Mouse (Mus musculus): ENCODE data around the gene Slc46a3. TPM values are rescaled to one million over a fixed set of nuclear protein-coding genes. Genes with fewer than 3 reads are reported as not detected.
"Not testable (repeated sequence)": the region's sequence is repeated elsewhere in the genome, so short reads cannot be mapped to it uniquely, and the experiment has no call there.

The Slc46a3 gene
- polyA plus RNA-seq, 1 experiment from 2014 or later = 4.0 TPM

DNA sequence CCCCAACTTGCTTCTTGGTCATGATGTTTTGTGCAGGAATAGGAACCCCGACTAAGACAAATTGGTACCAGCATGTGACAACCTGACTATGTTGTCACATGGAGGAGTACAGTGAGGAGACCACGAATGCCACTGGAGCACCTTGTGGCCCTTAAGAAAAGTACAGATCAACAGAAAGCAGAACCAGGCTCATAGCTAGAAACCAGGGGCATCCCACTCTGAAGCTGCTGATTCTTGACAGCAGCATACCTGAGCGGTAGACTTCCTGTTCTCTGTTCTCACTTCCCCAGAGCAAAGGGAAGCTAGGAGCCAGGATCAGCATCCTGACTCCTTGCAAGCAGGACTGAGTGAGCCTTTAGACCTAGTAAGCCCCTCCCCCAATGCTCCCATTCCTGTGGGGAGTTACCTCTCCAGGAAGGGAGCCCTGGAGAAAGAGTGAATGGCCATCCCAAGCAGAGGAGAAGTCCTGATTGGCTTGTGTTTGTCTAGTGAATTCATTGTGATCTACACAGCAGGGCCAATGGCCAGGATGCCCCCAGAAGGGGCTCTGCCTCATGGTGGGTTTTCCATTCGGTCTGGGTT lies 4.4 kb upstream of the Slc46a3 start:
- Histone ChIP-seq H3K36me3 (ENCODE audit: control insufficient read depth, insufficient read depth, low read length) (no peaks in the 10 kb centered on the region), H3K27ac (ENCODE audit: low read depth, low read length) (no peak overlapping the region), H3K4me3 (ENCODE audit: low read depth, low read length) (no peak overlapping the region), H3K4me1 (ENCODE audit: control insufficient read depth, insufficient read depth, low read length) (no peaks in the 10 kb centered on the region), H3K27me3 (ENCODE audit: control insufficient read depth, insufficient read depth, low read length) (0 out of 2 replicates have a peak, but pooled peaks cover 6% of the 10 kb centered on the region), H3K4me2 (ENCODE audit: low read depth) (no peak overlapping the region), H3K9ac (ENCODE audit: low read length) (no peak overlapping the region), H3K9me3 (ENCODE audit: control insufficient read depth, low read length) (no peaks in the 10 kb centered on the region)
- WGBS = 70% methylated on average over 4 of the region's 4 CpGs
- ATAC-seq (ENCODE audit: insufficient read depth, low FRiP score, low TSS enrichment) (no peak), DNase-seq (ENCODE audit: low spot score) (no peak)

DNA sequence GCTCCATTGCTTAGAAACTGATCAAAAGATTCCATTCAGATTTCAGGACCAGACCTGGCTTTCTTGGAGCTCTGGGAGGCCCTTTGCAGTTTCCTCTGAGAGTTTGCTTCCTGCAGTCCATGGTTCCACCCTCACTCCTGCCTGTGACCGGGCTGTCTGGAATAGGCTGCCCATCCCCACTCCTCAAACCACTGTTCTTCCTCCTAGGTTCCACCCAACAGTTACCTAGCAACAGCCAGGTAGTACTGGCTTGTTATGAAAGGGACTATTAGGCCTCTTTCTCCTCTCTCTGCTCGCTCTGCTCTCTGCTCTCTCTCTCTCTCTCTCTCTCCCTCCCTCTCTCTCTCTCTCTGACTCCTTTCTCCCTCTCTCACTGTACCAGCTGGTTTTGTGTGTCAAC lies 3.6 kb upstream of the Slc46a3 start:
- no peak overlapping the region for H3K27ac ChIP-seq (ENCODE audit: low read depth, low read length)
- 72% methylated on average over 2 of the region's 2 CpGs for WGBS
- no peak overlapping the region for H3K4me2 ChIP-seq (ENCODE audit: low read depth)
- no peaks in the 10 kb centered on the region for H3K4me1 ChIP-seq (ENCODE audit: control insufficient read depth, insufficient read depth, low read length)
- 0 out of 2 replicates have a peak, but pooled peaks cover 6% of the 10 kb centered on the region for H3K27me3 ChIP-seq (ENCODE audit: control insufficient read depth, insufficient read depth, low read length)
- no peak for DNase-seq (ENCODE audit: low spot score)
- no peak for ATAC-seq (ENCODE audit: insufficient read depth, low FRiP score, low TSS enrichment)
- no peak overlapping the region for H3K9ac ChIP-seq (ENCODE audit: low read length)
- no peaks in the 10 kb centered on the region for H3K9me3 ChIP-seq (ENCODE audit: control insufficient read depth, low read length)
- H3K36me3 ChIP-seq (ENCODE audit: control insufficient read depth, insufficient read depth, low read length) = no peaks in the 10 kb centered on the region
- H3K4me3 ChIP-seq (ENCODE audit: low read depth, low read length) = no peak overlapping the region

DNA sequence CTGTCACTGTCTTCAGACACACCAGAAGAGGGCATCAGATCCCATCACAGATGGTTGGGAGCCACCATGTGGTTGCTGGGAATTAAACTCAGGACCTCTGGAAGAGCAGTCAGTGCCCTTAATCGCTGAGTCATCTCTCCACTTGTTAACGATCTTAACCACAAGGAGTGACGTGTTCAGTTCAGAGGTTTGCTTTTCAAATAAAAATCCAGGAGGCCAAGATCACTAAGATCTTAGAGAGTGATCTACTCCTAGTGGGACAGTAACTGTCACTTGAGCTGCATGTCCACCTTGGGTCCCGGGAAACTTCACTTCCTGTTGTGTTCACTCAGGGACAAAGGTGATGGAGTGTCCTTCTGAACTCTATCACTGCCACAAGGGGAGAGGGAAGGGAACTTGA lies 1.9 kb upstream of the Slc46a3 start:
- ATAC-seq (ENCODE audit: insufficient read depth, low FRiP score, low TSS enrichment); H3K4me3 ChIP-seq (ENCODE audit: low read depth, low read length); H3K36me3 ChIP-seq (ENCODE audit: control insufficient read depth, insufficient read depth, low read length); H3K27me3 ChIP-seq (ENCODE audit: control insufficient read depth, insufficient read depth, low read length); H3K9ac ChIP-seq (ENCODE audit: low read length); H3K9me3 ChIP-seq (ENCODE audit: control insufficient read depth, low read length); DNase-seq (ENCODE audit: low spot score); H3K4me2 ChIP-seq (ENCODE audit: low read depth); H3K4me1 ChIP-seq (ENCODE audit: control insufficient read depth, insufficient read depth, low read length); H3K27ac ChIP-seq (ENCODE audit: low read depth, low read length): not testable (repeated sequence)
- WGBS = 85% methylated on average over 4 of the region's 4 CpGs

DNA sequence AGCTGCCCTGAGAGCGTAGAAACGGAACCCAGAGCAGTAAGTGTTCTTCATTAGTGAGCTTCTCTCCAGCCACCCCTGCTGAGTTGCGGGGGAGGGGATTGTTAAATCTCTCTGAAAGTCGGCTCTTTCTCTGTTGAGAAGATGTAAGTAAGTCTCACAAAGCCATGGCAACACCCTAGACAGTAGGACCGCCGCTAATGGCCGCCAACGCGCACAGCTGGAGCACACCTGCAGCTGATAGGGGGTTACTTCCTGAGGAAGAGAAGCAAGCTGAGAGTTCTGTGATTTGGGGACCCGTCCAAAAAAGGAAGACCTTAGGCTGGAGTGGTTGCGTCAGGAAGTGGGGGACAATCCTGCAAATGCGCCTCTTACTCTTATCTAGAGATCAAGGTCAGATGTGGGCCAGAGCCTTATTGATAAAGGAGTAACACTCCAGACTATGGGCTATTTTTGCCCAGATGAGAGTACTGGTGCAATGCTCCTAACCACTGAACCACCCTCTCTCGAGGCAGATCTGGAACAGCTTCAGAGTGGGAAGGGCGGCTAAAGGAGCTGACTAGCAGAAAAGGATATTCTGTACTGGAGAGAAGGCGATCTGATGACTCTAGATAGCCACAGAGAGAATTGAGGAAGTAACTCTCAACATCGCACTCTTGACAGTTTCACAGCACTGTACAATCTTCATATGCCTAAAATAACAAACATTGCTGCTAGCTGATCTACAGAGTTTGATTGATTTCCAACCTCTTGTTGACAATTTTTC lies 1.0 kb upstream of the Slc46a3 start:
- H3K4me2 ChIP-seq (ENCODE audit: low read depth) = peak overlapping the region; percentile 89
- no peak for DNase-seq (ENCODE audit: low spot score)

DNA sequence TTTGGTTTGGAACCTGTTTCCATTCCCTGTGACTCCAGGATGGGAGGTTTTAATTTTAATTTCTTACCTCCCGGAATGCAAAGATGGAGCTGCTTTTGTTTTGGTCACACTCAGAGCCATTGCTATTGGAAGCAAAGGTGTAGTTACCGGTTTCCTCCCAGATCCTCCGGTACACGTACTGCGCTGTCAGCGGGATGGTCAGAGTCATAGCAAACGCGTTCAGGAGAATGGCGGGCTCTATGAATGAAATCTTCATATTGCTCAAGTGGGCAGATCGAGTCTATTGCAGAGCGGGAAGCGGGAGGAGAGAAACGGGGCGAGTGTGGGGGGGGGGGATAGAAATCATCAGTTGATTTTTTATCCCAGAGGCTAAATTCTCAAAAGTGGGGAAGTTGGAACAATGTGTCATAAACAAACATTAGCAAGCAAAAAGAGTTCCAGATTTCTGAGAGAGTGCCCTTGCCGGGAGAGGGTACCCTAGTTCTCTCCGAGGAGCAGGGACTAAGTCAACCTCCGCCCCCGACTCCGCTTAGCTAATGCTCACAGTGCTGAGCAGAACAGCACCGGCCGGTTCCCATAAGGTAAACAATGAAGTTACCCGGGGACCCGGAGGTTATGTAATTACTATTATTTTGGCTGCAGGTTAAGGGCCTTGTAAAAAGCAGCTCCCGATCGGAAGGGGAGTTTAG lies 705 bp downstream of the Slc46a3 start:
- Histone ChIP-seq H3K27me3 (ENCODE audit: control insufficient read depth, insufficient read depth, low read length) (0 out of 2 replicates have a peak, but pooled peaks cover 6% of the 10 kb centered on the region), H3K9me3 (ENCODE audit: control insufficient read depth, low read length) (no peaks in the 10 kb centered on the region), H3K9ac (ENCODE audit: low read length) (peak overlapping the region; percentile 59), H3K27ac (ENCODE audit: low read depth, low read length) (no peak overlapping the region), H3K4me3 (ENCODE audit: low read depth, low read length) (peak overlapping the region; percentile 54), H3K4me2 (ENCODE audit: low read depth) (peak overlapping the region; percentile 89), H3K36me3 (ENCODE audit: control insufficient read depth, insufficient read depth, low read length) (no peaks in the 10 kb centered on the region), H3K4me1 (ENCODE audit: control insufficient read depth, insufficient read depth, low read length) (no peaks in the 10 kb centered on the region)
- DNase-seq (ENCODE audit: low spot score) = no peak
- ATAC-seq (ENCODE audit: insufficient read depth, low FRiP score, low TSS enrichment) = peak; percentile 29; the same call in 1 of the 2 replicates
- WGBS = under 1% methylated on average over 25 of the region's 25 CpGs

More for the DNA sequence above, 1.0 kb upstream of the Slc46a3 start:
- ATAC-seq (ENCODE audit: insufficient read depth, low FRiP score, low TSS enrichment) = no peak
- H3K36me3 ChIP-seq (ENCODE audit: control insufficient read depth, insufficient read depth, low read length) = no peaks in the 10 kb centered on the region
- H3K9me3 ChIP-seq (ENCODE audit: control insufficient read depth, low read length) = no peaks in the 10 kb centered on the region
- H3K27me3 ChIP-seq (ENCODE audit: control insufficient read depth, insufficient read depth, low read length) = 0 out of 2 replicates have a peak, but pooled peaks cover 6% of the 10 kb centered on the region
- H3K27ac ChIP-seq (ENCODE audit: low read depth, low read length) = no peak overlapping the region
- H3K9ac ChIP-seq (ENCODE audit: low read length) = no peak overlapping the region
- H3K4me1 ChIP-seq (ENCODE audit: control insufficient read depth, insufficient read depth, low read length) = no peaks in the 10 kb centered on the region
- peak overlapping the region; percentile 23; the same call in 1 of the 2 replicates for H3K4me3 ChIP-seq (ENCODE audit: low read depth, low read length)
- WGBS = 27% methylated on average over 16 of the region's 16 CpGs

DNA sequence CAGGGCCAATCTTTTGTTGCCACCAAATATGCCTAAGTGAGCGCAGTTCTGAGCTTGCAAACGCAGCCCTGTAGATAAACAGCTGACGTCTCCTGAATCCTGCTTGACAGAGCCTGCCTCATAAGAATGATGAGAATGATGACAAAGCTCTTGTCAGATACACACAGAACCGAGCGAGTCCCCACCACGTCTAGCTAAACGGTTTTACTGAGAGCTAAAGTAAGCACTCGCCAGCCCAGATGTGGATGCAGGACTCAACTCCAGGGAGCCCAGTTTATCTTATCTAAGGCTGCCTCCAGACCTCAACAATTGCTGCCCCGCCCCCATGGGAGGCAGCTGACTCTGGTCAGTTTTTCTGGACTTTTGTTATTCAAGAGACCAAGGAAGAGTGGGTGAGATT lies 1.5 kb downstream of the Slc46a3 start:
- no peak overlapping the region for H3K4me2 ChIP-seq (ENCODE audit: low read depth)
- DNase-seq (ENCODE audit: low spot score) (peak; percentile 27), ATAC-seq (ENCODE audit: insufficient read depth, low FRiP score, low TSS enrichment) (no peak)
- H3K4me1 ChIP-seq (ENCODE audit: control insufficient read depth, insufficient read depth, low read length) = no peaks in the 10 kb centered on the region
- 0 out of 2 replicates have a peak, but pooled peaks cover 6% of the 10 kb centered on the region for H3K27me3 ChIP-seq (ENCODE audit: control insufficient read depth, insufficient read depth, low read length)
- no peaks in the 10 kb centered on the region for H3K9me3 ChIP-seq (ENCODE audit: control insufficient read depth, low read length)
- H3K36me3 ChIP-seq (ENCODE audit: control insufficient read depth, insufficient read depth, low read length) = no peaks in the 10 kb centered on the region
- H3K4me3 ChIP-seq (ENCODE audit: low read depth, low read length) = no peak overlapping the region
- no peak overlapping the region for H3K9ac ChIP-seq (ENCODE audit: low read length)
- H3K27ac ChIP-seq (ENCODE audit: low read depth, low read length) = no peak overlapping the region
- 14% methylated on average over 9 of the region's 9 CpGs for WGBS

DNA sequence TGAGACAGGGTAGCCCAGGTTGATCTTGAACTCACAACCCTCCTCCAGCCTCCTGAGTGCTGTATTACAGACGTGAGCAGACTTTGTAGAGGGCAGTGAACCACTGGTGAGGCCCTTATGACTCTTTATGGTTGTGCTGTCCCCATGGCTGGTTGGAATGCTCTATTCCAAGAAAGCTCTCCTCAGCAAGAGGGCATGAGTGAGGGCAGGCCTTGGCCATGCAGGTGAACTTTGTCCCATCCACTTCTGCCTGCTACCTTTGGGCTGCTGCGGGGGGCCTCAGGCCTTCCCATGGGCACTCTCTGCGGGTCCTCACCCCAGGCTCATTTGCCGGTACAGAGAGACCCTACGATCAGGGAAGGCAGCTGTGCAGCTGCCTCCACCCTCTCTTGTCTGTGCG lies 1.9 kb downstream of the Slc46a3 start:
- H3K4me3 ChIP-seq (ENCODE audit: low read depth, low read length) = no peak overlapping the region
- H3K27me3 ChIP-seq (ENCODE audit: control insufficient read depth, insufficient read depth, low read length) = 0 out of 2 replicates have a peak, but pooled peaks cover 6% of the 10 kb centered on the region
- no peak overlapping the region for H3K27ac ChIP-seq (ENCODE audit: low read depth, low read length)
- no peak overlapping the region for H3K9ac ChIP-seq (ENCODE audit: low read length)
- H3K36me3 ChIP-seq (ENCODE audit: control insufficient read depth, insufficient read depth, low read length) = no peaks in the 10 kb centered on the region
- no peaks in the 10 kb centered on the region for H3K9me3 ChIP-seq (ENCODE audit: control insufficient read depth, low read length)
- no peak overlapping the region for H3K4me2 ChIP-seq (ENCODE audit: low read depth)
- no peak for ATAC-seq (ENCODE audit: insufficient read depth, low FRiP score, low TSS enrichment)
- H3K4me1 ChIP-seq (ENCODE audit: control insufficient read depth, insufficient read depth, low read length) = no peaks in the 10 kb centered on the region
- DNase-seq (ENCODE audit: low spot score) = no peak
- 24% methylated on average over 6 of the region's 6 CpGs for WGBS

DNA sequence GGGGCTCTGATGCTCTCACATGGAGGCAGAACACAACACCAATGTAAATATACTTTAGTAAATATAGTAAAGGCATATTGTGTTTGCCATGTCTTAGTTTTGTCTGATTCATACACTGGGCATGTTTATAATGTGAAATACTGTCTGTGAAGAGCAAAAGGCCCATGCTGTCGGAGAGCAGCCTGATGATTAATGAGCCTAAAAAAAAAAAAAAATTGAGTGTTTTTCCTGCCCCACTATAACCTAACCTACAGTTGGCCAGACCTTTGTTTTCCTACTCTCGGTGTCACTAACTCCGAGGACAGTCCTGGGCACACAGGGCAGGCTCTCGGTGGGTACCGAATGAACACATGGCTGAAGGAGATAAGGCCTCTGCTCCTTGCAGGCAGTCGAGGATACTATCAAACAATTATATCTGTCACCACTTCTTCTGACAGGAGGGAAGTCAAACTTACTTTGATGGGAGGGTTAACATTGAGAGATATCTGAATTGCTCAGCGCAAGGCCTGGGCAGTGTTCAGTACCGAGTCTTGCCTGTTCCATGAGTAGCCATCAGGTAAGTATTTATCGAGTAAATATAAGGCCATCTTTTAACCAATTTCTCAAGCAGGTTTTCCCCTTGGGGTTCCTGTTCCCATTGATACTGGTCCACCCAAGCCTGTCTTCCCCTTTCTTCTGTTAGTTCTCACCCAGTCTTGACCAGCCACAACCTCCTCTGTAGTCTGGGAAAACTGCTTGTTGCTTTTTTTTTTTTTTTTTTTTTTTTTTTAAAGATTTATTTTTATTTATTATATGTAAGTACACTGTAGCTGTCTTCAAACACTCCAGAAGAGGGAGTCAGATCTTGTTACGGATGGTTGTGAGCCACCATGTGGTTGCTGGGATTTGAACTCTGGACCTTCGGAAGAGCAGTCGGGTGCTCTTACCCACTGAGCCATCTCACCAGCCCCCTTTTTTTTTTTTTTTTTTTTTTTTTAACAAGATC lies 6.0 kb downstream of the Slc46a3 start:
- Histone ChIP-seq H3K36me3 (ENCODE audit: control insufficient read depth, insufficient read depth, low read length) (no peaks in the 10 kb centered on the region), H3K4me2 (ENCODE audit: low read depth) (no peak overlapping the region), H3K9ac (ENCODE audit: low read length) (no peak overlapping the region), H3K9me3 (ENCODE audit: control insufficient read depth, low read length) (no peaks in the 10 kb centered on the region), H3K27ac (ENCODE audit: low read depth, low read length) (no peak overlapping the region), H3K4me3 (ENCODE audit: low read depth, low read length) (no peak overlapping the region), H3K27me3 (ENCODE audit: control insufficient read depth, insufficient read depth, low read length) (no peaks in the 10 kb centered on the region), H3K4me1 (ENCODE audit: control insufficient read depth, insufficient read depth, low read length) (no peaks in the 10 kb centered on the region)
- 92% methylated on average over 10 of the region's 12 CpGs for WGBS
- DNase-seq (ENCODE audit: low spot score) (no peak), ATAC-seq (ENCODE audit: insufficient read depth, low FRiP score, low TSS enrichment) (no peak)

Measured in neural tube, embryonic 11.5 days (tissue).